Mouse (Mus musculus): Measurements from ENCODE around the gene Ube2j1. TPM values are rescaled to one million over a fixed set of nuclear protein-coding genes. Genes with fewer than 3 reads are reported as not detected.
A peak's percentile ranks its signal among the peaks of the same experiment; 100 is the strongest.

Ube2j1 gene
- polyA plus RNA-seq, 1 experiment from 2014 or later: 54.6 TPM

- Histone ChIP-seq H3K9me3 (ENCODE audit: control insufficient read depth, low read length) (no peaks in the 10 kb centered on the region; the same call in 1 of the 2 replicates), H3K27me3 (ENCODE audit: control insufficient read depth, insufficient read depth, low read length) (no peaks in the 10 kb centered on the region), H3K9ac (ENCODE audit: low read length) (peak overlapping the region; percentile 95), H3K4me1 (replicated peaks; ENCODE audit: control insufficient read depth, insufficient read depth, low read length) (no peaks in the 10 kb centered on the region; the same call in 1 of the 2 replicates), H3K4me2 (ENCODE audit: low read depth, low read length, severe bottlenecking) (peak overlapping the region; percentile 67), H3K4me3 (ENCODE audit: low read depth, low read length) (peak overlapping the region; percentile 78), H3K36me3 (ENCODE audit: control insufficient read depth, insufficient read depth, low read length) (no peaks in the 10 kb centered on the region), H3K27ac (ENCODE audit: low read depth, low read length) (peak overlapping the region; percentile 92)
- ATAC-seq (replicated peaks; ENCODE audit: low FRiP score): no peak
- 3% methylated on average over 4 of the region's 4 CpGs for WGBS
- DNase-seq (ENCODE audit: low spot score): no peak
Observed at GRCm38 (mm10) chr4:33032045-33032444, 829 bp downstream of the Ube2j1 start.

DNA sequence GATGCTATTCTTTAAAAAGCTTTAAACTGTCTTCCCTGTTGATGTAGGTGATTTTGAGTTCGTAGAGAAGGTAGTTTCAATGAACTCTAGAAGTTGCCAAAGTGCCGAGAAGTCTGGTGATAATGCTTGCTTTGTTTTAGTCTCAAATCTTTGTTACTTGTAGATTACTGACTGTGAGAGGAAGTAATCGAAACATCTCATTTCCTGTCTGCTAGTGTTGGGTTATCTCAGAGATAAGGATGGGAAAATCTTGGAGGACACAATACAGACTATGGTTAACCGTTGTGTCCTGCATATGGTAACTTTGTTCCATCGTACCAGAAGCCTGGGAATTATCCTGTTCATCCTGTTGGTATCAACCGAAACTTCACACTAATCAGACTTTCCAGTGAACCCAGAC is 2.3 kb downstream of the Ube2j1 start:
- H3K27ac ChIP-seq (ENCODE audit: low read depth, low read length): no peak overlapping the region
- ATAC-seq (replicated peaks; ENCODE audit: low FRiP score): no peak
- no peak for DNase-seq (ENCODE audit: low spot score)
- WGBS: 82% methylated on average over 6 of the region's 6 CpGs
- H3K9me3 ChIP-seq (ENCODE audit: control insufficient read depth, low read length): no peaks in the 10 kb centered on the region; the same call in 1 of the 2 replicates
- no peaks in the 10 kb centered on the region for H3K36me3 ChIP-seq (ENCODE audit: control insufficient read depth, insufficient read depth, low read length)
- no peak overlapping the region for H3K9ac ChIP-seq (ENCODE audit: low read length)
- no peak overlapping the region for H3K4me3 ChIP-seq (ENCODE audit: low read depth, low read length)
- no peaks in the 10 kb centered on the region; the same call in 1 of the 2 replicates for H3K4me1 ChIP-seq (replicated peaks; ENCODE audit: control insufficient read depth, insufficient read depth, low read length)
- H3K27me3 ChIP-seq (ENCODE audit: control insufficient read depth, insufficient read depth, low read length): no peaks in the 10 kb centered on the region
- no peak overlapping the region for H3K4me2 ChIP-seq (ENCODE audit: low read depth, low read length, severe bottlenecking)

- H3K4me3 ChIP-seq (ENCODE audit: low read depth, low read length): no peak overlapping the region
Observed at GRCm38 (mm10) chr4:33039826-33040225, 8.6 kb downstream of the Ube2j1 start.

GRCm38 (mm10) chr4:33049601-33050000 is 18.4 kb downstream of the Ube2j1 start:
- H3K4me2 ChIP-seq (ENCODE audit: low read depth, low read length, severe bottlenecking): no peak overlapping the region
- H3K36me3 ChIP-seq (ENCODE audit: control insufficient read depth, insufficient read depth, low read length): peaks cover 6% of the 10 kb centered on the region; the same call in 1 of the 2 replicates
- H3K27ac ChIP-seq (ENCODE audit: low read depth, low read length): no peak overlapping the region
- H3K4me1 ChIP-seq (replicated peaks; ENCODE audit: control insufficient read depth, insufficient read depth, low read length): no peaks in the 10 kb centered on the region
- no peak overlapping the region for H3K4me3 ChIP-seq (ENCODE audit: low read depth, low read length)
- ATAC-seq (replicated peaks; ENCODE audit: low FRiP score) (no peak), DNase-seq (ENCODE audit: low spot score) (no peak)
- no peaks in the 10 kb centered on the region for H3K9me3 ChIP-seq (ENCODE audit: control insufficient read depth, low read length)
- H3K9ac ChIP-seq (ENCODE audit: low read length): no peak overlapping the region
- 95% methylated on average over 11 of the region's 11 CpGs for WGBS
- H3K27me3 ChIP-seq (ENCODE audit: control insufficient read depth, insufficient read depth, low read length): no peaks in the 10 kb centered on the region

More at GRCm38 (mm10) chr4:33039826-33040225, 8.6 kb downstream of the Ube2j1 start:
- peaks cover 5% of the 10 kb centered on the region; the same call in 1 of the 2 replicates for H3K36me3 ChIP-seq (ENCODE audit: control insufficient read depth, insufficient read depth, low read length)
- H3K27ac ChIP-seq (ENCODE audit: low read depth, low read length): no peak overlapping the region
- no peak for ATAC-seq (replicated peaks; ENCODE audit: low FRiP score)
- no peak overlapping the region for H3K9ac ChIP-seq (ENCODE audit: low read length)
- no peak overlapping the region for H3K4me2 ChIP-seq (ENCODE audit: low read depth, low read length, severe bottlenecking)
- no peaks in the 10 kb centered on the region for H3K4me1 ChIP-seq (replicated peaks; ENCODE audit: control insufficient read depth, insufficient read depth, low read length)
- DNase-seq (ENCODE audit: low spot score): no peak
- no peaks in the 10 kb centered on the region for H3K27me3 ChIP-seq (ENCODE audit: control insufficient read depth, insufficient read depth, low read length)
- 89% methylated on average over 4 of the region's 4 CpGs for WGBS
- H3K9me3 ChIP-seq (ENCODE audit: control insufficient read depth, low read length): no peaks in the 10 kb centered on the region; the same call in 1 of the 2 replicates

GRCm38 (mm10) chr4:33052055-33052454 is 20.8 kb downstream of the Ube2j1 start:
- Histone ChIP-seq H3K4me1 (replicated peaks; ENCODE audit: control insufficient read depth, insufficient read depth, low read length) (no peaks in the 10 kb centered on the region), H3K27ac (ENCODE audit: low read depth, low read length) (no peak overlapping the region), H3K9me3 (ENCODE audit: control insufficient read depth, low read length) (no peaks in the 10 kb centered on the region), H3K36me3 (ENCODE audit: control insufficient read depth, insufficient read depth, low read length) (peaks cover 6% of the 10 kb centered on the region; the same call in 1 of the 2 replicates), H3K4me2 (ENCODE audit: low read depth, low read length, severe bottlenecking) (no peak overlapping the region), H3K4me3 (ENCODE audit: low read depth, low read length) (no peak overlapping the region), H3K9ac (ENCODE audit: low read length) (no peak overlapping the region), H3K27me3 (ENCODE audit: control insufficient read depth, insufficient read depth, low read length) (no peaks in the 10 kb centered on the region)
- no peak for ATAC-seq (replicated peaks; ENCODE audit: low FRiP score)
- DNase-seq (ENCODE audit: low spot score): no peak
- 93% methylated on average over 3 of the region's 3 CpGs for WGBS

- ATAC-seq (replicated peaks; ENCODE audit: low FRiP score) (no peak), DNase-seq (ENCODE audit: low spot score) (peak; percentile 44)
- H3K4me2 ChIP-seq (ENCODE audit: low read depth, low read length, severe bottlenecking): no peak overlapping the region
- 92% methylated on average over 5 of the region's 5 CpGs for WGBS
- H3K36me3 ChIP-seq (ENCODE audit: control insufficient read depth, insufficient read depth, low read length): peaks cover 6% of the 10 kb centered on the region; the same call in 1 of the 2 replicates
- no peak overlapping the region for H3K4me3 ChIP-seq (ENCODE audit: low read depth, low read length)
- no peaks in the 10 kb centered on the region for H3K4me1 ChIP-seq (replicated peaks; ENCODE audit: control insufficient read depth, insufficient read depth, low read length)
- no peak overlapping the region for H3K9ac ChIP-seq (ENCODE audit: low read length)
- no peaks in the 10 kb centered on the region for H3K9me3 ChIP-seq (ENCODE audit: control insufficient read depth, low read length)
- no peak overlapping the region for H3K27ac ChIP-seq (ENCODE audit: low read depth, low read length)
- no peaks in the 10 kb centered on the region for H3K27me3 ChIP-seq (ENCODE audit: control insufficient read depth, insufficient read depth, low read length)
Observed at GRCm38 (mm10) chr4:33052650-33053049, 21.4 kb downstream of the Ube2j1 start.

- peaks cover 3% of the 10 kb centered on the region; the same call in 1 of the 2 replicates for H3K36me3 ChIP-seq (ENCODE audit: control insufficient read depth, insufficient read depth, low read length)
- no peak overlapping the region for H3K4me2 ChIP-seq (ENCODE audit: low read depth, low read length, severe bottlenecking)
- no peak overlapping the region for H3K4me3 ChIP-seq (ENCODE audit: low read depth, low read length)
- no peaks in the 10 kb centered on the region for H3K9me3 ChIP-seq (ENCODE audit: control insufficient read depth, low read length)
- no peak overlapping the region for H3K9ac ChIP-seq (ENCODE audit: low read length)
- H3K4me1 ChIP-seq (replicated peaks; ENCODE audit: control insufficient read depth, insufficient read depth, low read length): no peaks in the 10 kb centered on the region
- no peaks in the 10 kb centered on the region for H3K27me3 ChIP-seq (ENCODE audit: control insufficient read depth, insufficient read depth, low read length)
- no peak for DNase-seq (ENCODE audit: low spot score)
- no peak overlapping the region for H3K27ac ChIP-seq (ENCODE audit: low read depth, low read length)
- no peak for ATAC-seq (replicated peaks; ENCODE audit: low FRiP score)
Observed at GRCm38 (mm10) chr4:33054426-33054825, 23.2 kb downstream of the Ube2j1 start.

GRCm38 (mm10) chr4:33056317-33056716 is 25.1 kb downstream of the Ube2j1 start:
- no peak overlapping the region for H3K4me3 ChIP-seq (ENCODE audit: low read depth, low read length)
- DNase-seq (ENCODE audit: low spot score) (no peak), ATAC-seq (replicated peaks; ENCODE audit: low FRiP score) (no peak)
- H3K4me2 ChIP-seq (ENCODE audit: low read depth, low read length, severe bottlenecking): no peak overlapping the region
- H3K36me3 ChIP-seq (ENCODE audit: control insufficient read depth, insufficient read depth, low read length): no peaks in the 10 kb centered on the region; the same call in 1 of the 2 replicates
- H3K27ac ChIP-seq (ENCODE audit: low read depth, low read length): no peak overlapping the region
- H3K9me3 ChIP-seq (ENCODE audit: control insufficient read depth, low read length): no peaks in the 10 kb centered on the region
- no peak overlapping the region for H3K9ac ChIP-seq (ENCODE audit: low read length)
- H3K4me1 ChIP-seq (replicated peaks; ENCODE audit: control insufficient read depth, insufficient read depth, low read length): no peaks in the 10 kb centered on the region
- H3K27me3 ChIP-seq (ENCODE audit: control insufficient read depth, insufficient read depth, low read length): no peaks in the 10 kb centered on the region
- 85% methylated on average over 1 of the region's 1 CpGs for WGBS
